Mouse (Mus musculus): ENCODE data around the gene Pde6c. TPM values are rescaled to one million over a fixed set of nuclear protein-coding genes. Genes with fewer than 3 reads are reported as not detected.

The Pde6c gene
- polyA plus RNA-seq, 1 experiment from 2014 or later = 2.4 TPM

DNA sequence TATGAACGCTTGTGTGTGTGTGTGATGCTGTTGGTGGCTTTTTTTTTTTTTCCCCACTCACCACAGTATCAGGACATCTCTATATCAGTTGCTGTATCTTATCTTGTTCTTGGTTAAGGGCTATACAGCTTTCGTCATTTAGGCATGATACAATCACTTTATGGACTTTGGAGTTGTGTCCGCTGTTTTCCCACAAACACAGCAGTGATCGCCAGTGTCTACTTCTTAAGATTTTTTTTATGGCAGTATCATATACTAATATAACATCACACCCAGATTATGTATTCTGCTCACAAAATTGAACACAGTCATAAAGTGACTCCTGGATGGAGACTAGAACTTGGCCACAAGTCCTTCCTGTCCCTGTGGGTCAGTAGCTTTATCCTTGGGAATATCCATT is 24.7 kb upstream of the Pde6c start:
- no peak overlapping the region for H3K27ac ChIP-seq (ENCODE audit: low read depth, low read length)
- no peaks in the 10 kb centered on the region for H3K36me3 ChIP-seq (ENCODE audit: control insufficient read depth, insufficient read depth, low read length)
- H3K27me3 ChIP-seq (replicated peaks; ENCODE audit: control insufficient read depth, insufficient read depth, low read length) = no peaks in the 10 kb centered on the region
- ATAC-seq (replicated peaks; ENCODE audit: low FRiP score) (no peak), DNase-seq (ENCODE audit: low spot score) (no peak)
- H3K4me2 ChIP-seq = no peak overlapping the region
- no peak overlapping the region for H3K9ac ChIP-seq (ENCODE audit: low read depth, low read length)
- WGBS = 79% methylated on average over 4 of the region's 4 CpGs
- H3K4me1 ChIP-seq (replicated peaks; ENCODE audit: control insufficient read depth, insufficient read depth, low read length) = no peaks in the 10 kb centered on the region
- H3K9me3 ChIP-seq (ENCODE audit: control insufficient read depth, low read length) = no peaks in the 10 kb centered on the region
- H3K4me3 ChIP-seq (ENCODE audit: low read depth, low read length) = no peak overlapping the region

DNA sequence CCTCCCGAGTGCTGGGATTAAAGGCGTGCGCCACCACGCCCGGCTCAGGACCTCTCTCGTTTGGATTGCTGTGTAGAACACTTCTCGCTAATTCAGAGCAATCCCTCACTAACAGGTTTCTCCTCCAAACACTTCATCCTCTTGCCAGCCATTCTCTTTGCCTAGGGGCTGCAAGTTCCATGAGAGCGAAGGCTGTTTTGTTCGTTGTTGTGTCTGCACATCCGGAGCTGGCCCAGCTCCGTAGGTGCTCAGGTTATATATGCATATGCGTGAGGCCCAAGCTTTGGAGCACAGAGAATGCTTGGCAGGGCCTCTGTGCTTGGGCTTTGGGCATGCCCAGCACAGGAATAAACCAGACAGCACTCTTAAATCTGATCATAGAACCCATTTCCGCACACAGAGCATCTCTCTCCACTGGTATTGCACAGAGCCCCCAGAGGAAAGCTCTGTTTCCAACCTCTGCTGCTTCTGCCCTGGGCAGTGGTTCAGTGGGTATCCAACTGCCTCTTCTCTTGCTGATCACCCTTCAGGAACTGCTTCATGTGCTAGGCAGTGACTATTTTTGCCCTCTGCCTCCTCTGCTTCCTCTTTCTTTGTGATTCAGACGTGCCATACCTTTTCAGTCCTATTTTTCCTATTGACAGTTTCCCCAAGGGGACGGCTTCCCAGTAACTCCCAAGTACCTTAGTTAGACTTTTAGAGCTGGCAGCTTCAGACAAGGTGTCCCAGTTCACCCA is 22.9 kb upstream of the Pde6c start:
- WGBS = 83% methylated on average over 15 of the region's 15 CpGs
- Histone ChIP-seq H3K36me3 (ENCODE audit: control insufficient read depth, insufficient read depth, low read length) (no peaks in the 10 kb centered on the region), H3K27me3 (replicated peaks; ENCODE audit: control insufficient read depth, insufficient read depth, low read length) (no peaks in the 10 kb centered on the region), H3K9me3 (ENCODE audit: control insufficient read depth, low read length) (no peaks in the 10 kb centered on the region), H3K27ac (ENCODE audit: low read depth, low read length) (no peak overlapping the region), H3K4me3 (ENCODE audit: low read depth, low read length) (no peak overlapping the region), H3K4me1 (replicated peaks; ENCODE audit: control insufficient read depth, insufficient read depth, low read length) (no peaks in the 10 kb centered on the region), H3K4me2 (no peak overlapping the region), H3K9ac (ENCODE audit: low read depth, low read length) (no peak overlapping the region)
- ATAC-seq (replicated peaks; ENCODE audit: low FRiP score) (no peak), DNase-seq (ENCODE audit: low spot score) (no peak)

DNA sequence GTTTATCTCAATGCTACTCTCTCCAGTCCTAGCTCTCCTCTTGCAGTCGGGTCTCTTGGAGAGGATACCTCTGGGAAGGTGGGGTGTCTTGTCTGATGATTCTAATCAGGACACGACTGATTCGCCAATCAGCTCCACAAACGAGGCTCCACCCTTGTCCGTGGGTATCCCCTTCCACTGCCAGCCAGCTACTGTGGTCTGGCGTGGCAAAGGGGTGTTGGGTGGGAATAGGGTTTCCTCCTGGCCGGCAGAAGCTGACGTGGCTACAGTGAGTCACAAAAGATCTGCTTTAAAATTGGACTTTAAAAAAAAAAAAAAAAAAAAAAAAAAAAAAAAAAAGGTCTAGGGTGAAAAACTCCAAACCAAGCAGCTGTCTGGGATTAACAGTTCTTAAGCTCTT is 21.5 kb upstream of the Pde6c start:
- no peak overlapping the region for H3K9ac ChIP-seq (ENCODE audit: low read depth, low read length)
- DNase-seq (ENCODE audit: low spot score) = no peak
- no peaks in the 10 kb centered on the region for H3K27me3 ChIP-seq (replicated peaks; ENCODE audit: control insufficient read depth, insufficient read depth, low read length)
- no peaks in the 10 kb centered on the region for H3K9me3 ChIP-seq (ENCODE audit: control insufficient read depth, low read length)
- H3K4me1 ChIP-seq (replicated peaks; ENCODE audit: control insufficient read depth, insufficient read depth, low read length) = no peaks in the 10 kb centered on the region
- H3K27ac ChIP-seq (ENCODE audit: low read depth, low read length) = no peak overlapping the region
- ATAC-seq (replicated peaks; ENCODE audit: low FRiP score) = no peak
- no peak overlapping the region for H3K4me2 ChIP-seq
- WGBS = 70% methylated on average over 8 of the region's 8 CpGs
- H3K4me3 ChIP-seq (ENCODE audit: low read depth, low read length) = no peak overlapping the region
- no peaks in the 10 kb centered on the region for H3K36me3 ChIP-seq (ENCODE audit: control insufficient read depth, insufficient read depth, low read length)

DNA sequence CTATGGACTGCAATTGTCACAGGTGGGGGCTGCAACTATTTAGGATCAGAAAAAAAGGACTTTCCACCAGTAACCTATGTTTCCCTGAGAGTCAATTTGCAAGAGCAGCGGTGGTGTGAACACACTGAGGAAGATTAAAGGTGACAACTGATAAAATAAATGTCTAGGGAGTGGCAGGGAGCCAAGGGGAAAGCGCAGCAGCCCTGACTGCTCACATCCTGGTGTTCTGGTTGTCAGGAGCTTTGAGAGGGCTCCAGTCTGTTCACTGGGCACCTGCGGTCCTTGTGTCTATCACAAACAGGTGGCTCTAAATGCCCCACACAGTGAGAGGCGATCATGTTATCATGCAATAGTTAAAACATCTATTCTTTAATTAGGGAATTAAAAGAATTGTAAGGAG is 20.0 kb upstream of the Pde6c start:
- Histone ChIP-seq H3K4me2 (no peak overlapping the region), H3K36me3 (ENCODE audit: control insufficient read depth, insufficient read depth, low read length) (no peaks in the 10 kb centered on the region), H3K4me3 (ENCODE audit: low read depth, low read length) (no peak overlapping the region), H3K9ac (ENCODE audit: low read depth, low read length) (no peak overlapping the region), H3K9me3 (ENCODE audit: control insufficient read depth, low read length) (no peaks in the 10 kb centered on the region), H3K27ac (ENCODE audit: low read depth, low read length) (no peak overlapping the region), H3K4me1 (replicated peaks; ENCODE audit: control insufficient read depth, insufficient read depth, low read length) (no peaks in the 10 kb centered on the region), H3K27me3 (replicated peaks; ENCODE audit: control insufficient read depth, insufficient read depth, low read length) (no peaks in the 10 kb centered on the region)
- 38% methylated on average over 4 of the region's 4 CpGs for WGBS
- ATAC-seq (replicated peaks; ENCODE audit: low FRiP score) = no peak
- no peak for DNase-seq (ENCODE audit: low spot score)

DNA sequence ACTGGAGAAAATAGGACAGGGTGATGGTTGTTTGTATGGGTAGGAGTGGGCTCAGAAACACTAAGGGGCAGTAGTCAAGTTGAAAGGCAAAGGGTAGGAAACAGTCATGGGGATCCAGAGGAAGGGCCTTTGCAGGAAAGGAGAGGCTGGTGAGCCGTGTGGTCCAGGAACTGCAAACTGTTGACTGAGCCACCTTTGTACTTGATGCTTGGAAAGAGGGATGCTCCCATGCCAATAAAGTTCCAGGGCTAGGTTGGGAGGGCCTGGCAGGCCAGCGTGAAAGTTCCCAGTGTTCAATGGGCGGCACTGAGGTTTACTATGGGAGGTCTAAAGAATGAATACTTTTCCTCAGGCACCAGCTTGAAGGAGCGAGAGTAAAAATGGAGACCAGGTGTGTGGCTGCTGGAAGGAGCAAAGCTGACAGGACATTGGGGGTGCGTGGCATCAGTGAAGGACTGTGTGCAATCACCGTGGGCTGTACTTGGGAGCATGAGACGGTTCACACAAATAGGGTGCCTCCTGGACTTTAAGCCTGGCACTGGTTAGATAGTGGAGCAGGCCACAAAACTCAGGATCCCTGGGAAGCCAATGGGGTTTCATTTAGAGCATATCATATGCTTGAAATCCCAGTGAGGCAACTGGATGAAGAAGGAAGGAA is 17.6 kb upstream of the Pde6c start:
- H3K27ac ChIP-seq (ENCODE audit: low read depth, low read length) = no peak overlapping the region

GRCm38 (mm10) chr19:38120123-38120760 is 12.3 kb upstream of the Pde6c start:
- DNase-seq (ENCODE audit: low spot score) (no peak), ATAC-seq (replicated peaks; ENCODE audit: low FRiP score) (no peak; the same call in 1 of the 2 replicates)
- no peaks in the 10 kb centered on the region for H3K4me1 ChIP-seq (replicated peaks; ENCODE audit: control insufficient read depth, insufficient read depth, low read length)
- H3K4me2 ChIP-seq = no peak overlapping the region
- no peak overlapping the region for H3K27ac ChIP-seq (ENCODE audit: low read depth, low read length)
- 83% methylated on average over 5 of the region's 5 CpGs for WGBS
- no peak overlapping the region for H3K9ac ChIP-seq (ENCODE audit: low read depth, low read length)
- no peak overlapping the region for H3K4me3 ChIP-seq (ENCODE audit: low read depth, low read length)
- no peaks in the 10 kb centered on the region for H3K9me3 ChIP-seq (ENCODE audit: control insufficient read depth, low read length)
- H3K27me3 ChIP-seq (replicated peaks; ENCODE audit: control insufficient read depth, insufficient read depth, low read length) = peaks cover 20% of the 10 kb centered on the region
- H3K36me3 ChIP-seq (ENCODE audit: control insufficient read depth, insufficient read depth, low read length) = no peaks in the 10 kb centered on the region

More for the DNA sequence above, 17.6 kb upstream of the Pde6c start:
- 84% methylated on average over 7 of the region's 7 CpGs for WGBS
- no peaks in the 10 kb centered on the region for H3K27me3 ChIP-seq (replicated peaks; ENCODE audit: control insufficient read depth, insufficient read depth, low read length)
- no peak overlapping the region for H3K4me2 ChIP-seq
- H3K9me3 ChIP-seq (ENCODE audit: control insufficient read depth, low read length) = no peaks in the 10 kb centered on the region
- ATAC-seq (replicated peaks; ENCODE audit: low FRiP score) = no peak
- no peaks in the 10 kb centered on the region for H3K36me3 ChIP-seq (ENCODE audit: control insufficient read depth, insufficient read depth, low read length)
- H3K4me3 ChIP-seq (ENCODE audit: low read depth, low read length) = no peak overlapping the region
- H3K4me1 ChIP-seq (replicated peaks; ENCODE audit: control insufficient read depth, insufficient read depth, low read length) = no peaks in the 10 kb centered on the region
- DNase-seq (ENCODE audit: low spot score) = no peak
- H3K9ac ChIP-seq (ENCODE audit: low read depth, low read length) = no peak overlapping the region

GRCm38 (mm10) chr19:38123921-38124320 is 8.7 kb upstream of the Pde6c start:
- Histone ChIP-seq H3K9ac (ENCODE audit: low read depth, low read length) (peak overlapping the region; percentile 67), H3K4me1 (replicated peaks; ENCODE audit: control insufficient read depth, insufficient read depth, low read length) (no peaks in the 10 kb centered on the region), H3K27me3 (replicated peaks; ENCODE audit: control insufficient read depth, insufficient read depth, low read length) (peaks cover 24% of the 10 kb centered on the region), H3K4me3 (ENCODE audit: low read depth, low read length) (peak overlapping the region; percentile 53), H3K36me3 (ENCODE audit: control insufficient read depth, insufficient read depth, low read length) (no peaks in the 10 kb centered on the region), H3K4me2 (peak overlapping the region; percentile 64), H3K27ac (ENCODE audit: low read depth, low read length) (peak overlapping the region; percentile 69; the same call in 1 of the 2 replicates), H3K9me3 (ENCODE audit: control insufficient read depth, low read length) (no peaks in the 10 kb centered on the region)
- ATAC-seq (replicated peaks; ENCODE audit: low FRiP score) = no peak
- WGBS = 21% methylated on average over 9 of the region's 9 CpGs
- DNase-seq (ENCODE audit: low spot score) = no peak

GRCm38 (mm10) chr19:38124401-38125218 is 8.0 kb upstream of the Pde6c start:
- peak overlapping the region; percentile 69 for H3K27ac ChIP-seq (ENCODE audit: low read depth, low read length)
- H3K4me1 ChIP-seq (replicated peaks; ENCODE audit: control insufficient read depth, insufficient read depth, low read length) = no peaks in the 10 kb centered on the region
- peaks cover 24% of the 10 kb centered on the region for H3K27me3 ChIP-seq (replicated peaks; ENCODE audit: control insufficient read depth, insufficient read depth, low read length)
- peak overlapping the region; percentile 67 for H3K9ac ChIP-seq (ENCODE audit: low read depth, low read length)
- DNase-seq (ENCODE audit: low spot score) = peak; percentile 75
- H3K4me3 ChIP-seq (ENCODE audit: low read depth, low read length) = peak overlapping the region; percentile 53
- WGBS = 3% methylated on average over 58 of the region's 77 CpGs
- no peaks in the 10 kb centered on the region for H3K36me3 ChIP-seq (ENCODE audit: control insufficient read depth, insufficient read depth, low read length)
- no peaks in the 10 kb centered on the region for H3K9me3 ChIP-seq (ENCODE audit: control insufficient read depth, low read length)
- H3K4me2 ChIP-seq = peak overlapping the region; percentile 64
- peak; percentile 67; the same call in 1 of the 2 replicates for ATAC-seq (replicated peaks; ENCODE audit: low FRiP score)

Data from liver, embryonic 11.5 days (tissue).